Mouse (Mus musculus): ENCODE results near the gene Mutyh.
A peak's percentile ranks its signal among the peaks of the same experiment; 100 is the strongest.

Gene Mutyh

GRCm38 (mm10) chr4:116807197-116808129 lies at the start of gene Mutyh, which contains the start of gene Toe1:
Gene Mutyh (plus strand): TSS chr4:116807723.
Gene Toe1 (minus strand): TSS chr4:116807640.
- DNase-seq (ENCODE audit: low spot score in 2 of 2), result peak; percentile 93 to 94

DNA sequence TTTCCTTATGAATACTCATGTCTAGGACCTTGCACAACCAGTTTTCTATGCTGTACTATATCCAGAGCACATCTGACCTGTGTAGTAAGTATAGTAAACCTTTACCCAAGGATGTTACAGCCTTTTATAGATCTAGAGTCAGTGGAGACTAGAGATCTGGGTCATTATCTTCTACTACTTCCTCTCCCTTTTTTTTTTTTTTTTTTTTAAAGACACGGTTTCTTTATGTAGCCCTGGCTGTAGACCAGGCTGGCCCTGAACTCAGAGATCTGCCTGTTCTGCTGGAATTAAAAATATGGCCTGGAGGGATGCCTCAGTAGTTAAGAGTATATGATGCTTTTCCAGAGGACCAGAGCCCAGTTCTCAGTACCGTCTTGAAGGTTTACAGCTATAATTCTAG lies 45.6 kb upstream of the Mutyh start:
- no peak for DNase-seq (ENCODE audit: low spot score in 2 of 2)

- DNase-seq (ENCODE audit: low spot score in 2 of 2), result no peak
These were observed 43.5 kb upstream of the Mutyh start for GRCm38 (mm10) chr4:116764001-116764400.

DNA sequence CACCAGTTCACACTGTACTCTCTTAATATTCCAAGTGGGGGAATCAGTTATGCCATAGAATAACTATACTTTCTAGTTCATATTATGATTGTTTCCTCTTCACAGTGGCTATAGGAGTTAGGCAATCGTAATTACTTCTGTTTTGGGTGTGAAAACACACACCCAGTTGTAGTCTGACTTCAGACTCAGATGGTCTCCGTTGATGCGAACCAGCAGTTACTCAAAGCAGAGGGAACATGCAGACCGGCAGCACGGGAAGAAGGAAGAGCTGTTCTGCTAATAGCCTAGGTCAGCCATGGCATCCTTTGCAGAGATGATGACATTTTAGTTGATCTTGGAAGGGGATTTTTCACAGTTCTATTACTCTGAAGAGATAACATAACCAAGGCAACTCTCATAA lies 39.0 kb upstream of the Mutyh start:
- no peak for DNase-seq (ENCODE audit: low spot score in 2 of 2)

GRCm38 (mm10) chr4:116769060-116769459 lies 38.5 kb upstream of the Mutyh start:
- no peak for DNase-seq (ENCODE audit: low spot score in 2 of 2)

DNA sequence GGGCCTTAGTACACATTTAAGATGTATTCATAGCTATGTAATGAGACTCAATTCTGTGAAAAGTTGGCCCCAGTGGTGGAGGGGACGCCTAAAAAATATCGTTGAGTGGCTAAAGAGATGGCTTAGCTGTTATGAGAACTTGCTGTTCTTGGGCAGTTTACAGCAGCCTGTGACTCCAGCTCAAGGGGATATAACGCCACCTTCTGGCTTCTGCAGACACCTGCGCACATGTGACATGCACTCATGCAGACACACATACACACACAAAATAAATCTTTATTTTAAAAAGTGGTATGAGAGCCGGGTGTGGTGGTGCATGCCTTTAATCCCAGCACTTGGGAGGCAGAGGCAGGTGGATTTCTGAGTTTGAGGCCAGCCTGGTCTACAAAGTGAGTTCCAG lies 31.1 kb upstream of the Mutyh start:
- DNase-seq (ENCODE audit: low spot score in 2 of 2), result no peak

DNA sequence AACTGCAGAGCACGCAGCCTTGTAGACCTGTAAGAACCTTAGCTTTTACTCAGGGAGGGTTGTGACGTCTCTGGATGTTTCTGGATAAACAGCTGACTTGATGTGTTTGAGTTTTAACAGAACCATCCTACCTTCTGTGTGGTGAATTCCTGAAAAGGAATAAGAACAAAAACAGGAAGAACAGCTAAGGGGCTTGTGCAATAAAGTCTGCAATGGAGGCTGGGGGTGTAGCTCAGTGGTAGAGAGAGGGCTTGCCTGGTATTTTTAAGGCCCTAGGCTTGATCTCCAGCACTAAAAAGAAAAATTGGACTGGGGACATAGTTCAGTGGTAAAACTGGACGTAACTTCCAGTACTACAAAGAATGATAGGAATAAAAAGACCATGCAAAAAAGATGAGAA lies 30.4 kb upstream of the Mutyh start:
- no peak for DNase-seq (ENCODE audit: low spot score in 2 of 2)

- DNase-seq (ENCODE audit: low spot score in 2 of 2), result no peak
These were observed 27.0 kb upstream of the Mutyh start for GRCm38 (mm10) chr4:116780541-116780940.

DNA sequence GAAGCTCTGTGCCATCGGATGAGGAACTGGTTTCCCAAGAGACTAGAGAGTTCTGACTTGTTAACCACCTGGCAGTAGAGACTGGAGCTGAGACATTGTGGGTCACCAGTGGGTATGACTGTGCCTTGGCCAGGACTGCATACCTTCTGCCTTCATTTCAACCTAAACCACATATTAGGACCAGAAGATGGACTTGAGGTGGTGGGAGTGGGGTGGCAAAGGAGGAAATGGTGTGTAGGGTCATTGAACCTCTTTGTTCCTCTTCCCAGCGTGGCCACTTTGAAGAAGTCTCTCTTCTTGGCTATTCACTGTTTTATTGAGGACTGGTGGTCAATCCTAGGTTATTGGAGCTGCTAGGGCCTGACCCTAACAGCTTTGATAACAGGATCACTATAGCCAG lies 26.2 kb upstream of the Mutyh start:
- DNase-seq (ENCODE audit: low spot score in 2 of 2), result no peak

- no peak for DNase-seq (ENCODE audit: low spot score in 2 of 2)
These were observed 25.4 kb upstream of the Mutyh start for GRCm38 (mm10) chr4:116782171-116782570.

- DNase-seq (ENCODE audit: low spot score in 2 of 2), result no peak
These were observed 20.9 kb upstream of the Mutyh start for GRCm38 (mm10) chr4:116786587-116786986.

DNA sequence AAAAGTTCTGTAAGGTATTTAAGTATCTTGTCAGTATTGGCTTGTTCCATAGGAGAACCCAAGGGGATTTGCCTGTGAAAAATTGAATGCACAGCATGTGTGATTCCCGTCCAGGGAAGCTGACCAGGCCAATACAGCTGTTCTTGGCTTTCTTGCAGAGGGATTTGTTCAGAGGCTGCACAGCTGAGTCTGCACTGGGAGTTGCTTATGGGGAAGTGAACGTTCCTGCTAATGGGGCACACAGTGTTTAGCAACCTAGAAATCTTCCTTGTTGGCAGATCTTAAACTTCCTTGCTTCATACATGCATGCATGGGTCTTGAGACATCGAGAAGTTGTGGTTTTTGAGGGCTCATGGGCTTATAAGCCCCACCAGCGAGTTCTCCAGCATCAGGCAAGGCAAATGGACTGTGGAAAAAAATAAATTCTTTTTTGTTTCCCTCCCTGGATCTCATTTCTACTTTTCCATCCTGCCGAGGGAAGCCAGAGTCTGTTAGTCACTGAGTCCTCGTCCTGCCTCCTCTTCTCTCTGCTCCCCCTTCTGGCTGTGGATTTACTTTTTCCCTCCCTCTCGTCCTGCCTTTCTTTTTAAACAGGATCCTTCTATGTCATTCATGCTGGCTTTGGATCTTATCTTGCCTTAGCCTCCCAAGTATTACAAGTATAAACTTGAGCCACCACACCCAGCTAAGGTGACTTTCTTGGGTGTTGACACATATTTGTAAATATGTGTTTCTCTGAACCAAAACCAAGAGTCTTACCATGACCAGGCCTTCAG lies 19.4 kb upstream of the Mutyh start:
- peak in 1 of 2 experiments; percentile 21 for DNase-seq (ENCODE audit: low spot score in 2 of 2)

DNA sequence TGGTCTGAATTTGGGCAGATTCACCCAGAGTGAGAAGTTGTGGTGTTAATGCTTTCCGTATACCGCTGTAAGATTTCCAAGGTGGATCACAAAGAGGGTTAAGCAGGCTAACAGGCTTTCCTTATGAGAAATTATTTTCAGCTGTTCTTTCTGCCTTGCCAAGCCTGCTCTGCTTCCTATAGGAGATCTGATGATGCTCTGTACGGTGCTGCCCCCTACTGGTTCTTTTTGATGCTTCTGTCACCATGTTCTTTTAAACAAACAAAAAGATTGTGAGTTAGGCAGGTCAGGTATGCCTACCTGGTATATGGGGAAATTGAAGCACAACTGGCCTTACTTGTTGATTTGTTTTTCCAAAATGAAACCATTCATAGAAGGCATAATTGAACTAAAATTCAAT lies 18.6 kb upstream of the Mutyh start:
- peak; percentile 33 to 79 for DNase-seq (ENCODE audit: low spot score in 2 of 2)

GRCm38 (mm10) chr4:116792453-116792852 lies 15.1 kb upstream of the Mutyh start:
- no peak for DNase-seq (ENCODE audit: low spot score in 2 of 2)

DNA sequence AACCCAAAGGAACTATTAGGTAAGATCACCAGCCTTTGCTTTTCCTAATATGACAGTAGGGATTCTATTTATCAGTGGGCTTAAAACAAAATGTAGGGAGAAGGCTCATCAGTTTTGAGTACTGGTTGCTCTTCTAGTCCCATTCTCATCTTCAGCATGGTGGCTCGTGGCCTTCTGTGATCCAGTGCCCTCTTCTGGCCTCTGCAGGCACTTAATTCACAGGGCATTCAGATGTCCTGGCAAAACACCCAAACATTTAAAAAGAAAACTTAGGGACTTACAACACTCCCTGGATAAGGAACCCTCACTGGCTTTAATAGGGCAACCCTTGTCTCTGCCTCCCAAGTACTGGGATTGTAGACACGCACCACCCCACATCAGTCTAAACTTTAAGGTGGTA lies 13.2 kb upstream of the Mutyh start:
- no peak for DNase-seq (ENCODE audit: low spot score in 2 of 2)

DNA sequence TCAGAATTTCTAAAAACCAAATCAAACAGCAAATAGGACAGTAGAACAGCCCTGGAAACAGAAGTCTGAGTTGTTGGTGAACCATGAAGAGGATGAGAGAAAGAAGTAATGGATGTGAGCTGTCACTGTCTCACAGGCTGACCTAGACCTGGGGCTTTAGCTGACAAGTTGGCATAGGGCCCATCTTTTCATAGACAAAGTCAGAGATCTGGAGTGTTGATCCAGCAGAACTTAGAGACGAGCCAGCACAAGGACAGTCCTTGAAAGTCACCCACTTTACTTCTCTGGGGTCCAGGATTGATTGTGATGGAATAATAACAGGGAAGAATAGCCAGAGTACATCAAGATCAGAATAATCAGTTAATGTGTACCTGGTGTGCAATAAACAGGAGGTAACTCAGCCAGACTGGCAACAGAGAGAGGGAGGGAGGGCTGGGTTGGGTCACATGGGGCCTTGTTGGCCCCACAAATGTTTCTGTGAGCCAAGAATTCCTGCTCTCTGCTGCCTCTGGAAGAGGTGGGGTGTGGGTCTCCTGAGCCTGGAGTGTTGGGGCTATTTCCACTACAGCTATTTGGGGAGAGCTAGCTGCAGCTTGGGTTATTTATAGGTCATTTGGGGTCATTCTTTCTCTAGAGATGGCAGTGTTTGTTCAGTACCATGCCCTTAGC lies 10.9 kb upstream of the Mutyh start:
- peak; percentile 61 to 63 for DNase-seq (ENCODE audit: low spot score in 2 of 2)

DNA sequence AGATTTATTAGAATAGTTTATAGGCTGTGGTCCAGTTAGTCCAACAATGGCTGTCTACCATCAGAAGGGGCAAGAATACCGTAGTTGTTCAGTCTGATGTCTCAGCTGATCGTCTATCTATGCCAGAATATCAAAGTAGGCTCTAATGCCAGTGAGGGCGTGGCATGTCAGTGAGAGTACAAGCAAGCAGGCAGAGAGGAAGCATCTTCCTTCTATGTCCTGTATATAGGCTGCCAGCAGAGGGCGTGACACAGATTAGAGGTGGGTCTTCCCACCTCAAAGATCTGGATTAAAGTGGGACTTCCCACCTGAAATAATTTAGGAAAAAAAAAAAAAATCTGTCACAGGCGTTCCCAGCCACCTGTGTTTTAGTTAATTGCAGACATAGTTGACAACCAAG lies 7.6 kb upstream of the Mutyh start:
- no peak for DNase-seq (ENCODE audit: low spot score in 2 of 2)

GRCm38 (mm10) chr4:116811012-116811411 lies 3.5 kb downstream of the Mutyh start:
- no peak for DNase-seq (ENCODE audit: low spot score in 2 of 2)

- DNase-seq (ENCODE audit: low spot score in 2 of 2), result no peak
These were observed 7.8 kb downstream of the Mutyh start for GRCm38 (mm10) chr4:116815276-116815675.

GRCm38 (mm10) chr4:116817486-116817885 lies 10.0 kb downstream of the Mutyh start:
- no peak for DNase-seq (ENCODE audit: low spot score in 2 of 2)

GRCm38 (mm10) chr4:116819968-116820901 lies 12.7 kb downstream of the Mutyh start:
- DNase-seq (ENCODE audit: low spot score in 2 of 2), result no peak
